Mouse (Mus musculus) cortical plate, adult 2 months (tissue): ENCODE measurements at regions not wholly inside any gene's neighbourhood (a gene's known extent, or its start where the extent isn't known, plus 50 kb on each side); places are given as distances from the start of the nearest gene placed in this dataset.

ENCODE experiments used
- CTCF ChIP-seq: fragments of 200-500 bp; IDR thresholded peaks from 2 replicates; pipeline ENCODE4 v1.5.1; 2011; ENCODE audit warnings: mild to moderate bottlenecking, control low read depth, low read length; ENCODE audit not compliant: insufficient read depth; ENCODE audit errors: extremely low read depth
- POLR2A ChIP-seq: fragments of 200-500 bp; IDR thresholded peaks from 2 replicates; pipeline ENCODE4 v1.6.1; 2011; ENCODE audit warnings: mild to moderate bottlenecking, low read length, control low read depth; ENCODE audit not compliant: insufficient read depth; ENCODE audit errors: extremely low read depth

GRCm38 (mm10) chr3:132533323-132533904 is 96.2 kb upstream of the Gimd1 start:
- TF ChIP-seq CTCF (no peak), POLR2A (no peak)
